Mouse (Mus musculus): ENCODE measurements around the gene Egfem1.

Egfem1 gene

GRCm38 (mm10) chr3:29081952-29082295, at the start of gene Egfem1:
Gene Egfem1, plus strand, starts transcription at chr3:29082023.
- DNase-seq: no peak

GRCm38 (mm10) chr3:29033107-29033506, 48.7 kb upstream of the Egfem1 start:
- DNase-seq: no peak

- DNase-seq: no peak
Measured at GRCm38 (mm10) chr3:29036146-29036545, 45.7 kb upstream of the Egfem1 start.

- DNase-seq: no peak
Measured at GRCm38 (mm10) chr3:29036620-29037019, 45.2 kb upstream of the Egfem1 start.

GRCm38 (mm10) chr3:29040064-29040463, 41.8 kb upstream of the Egfem1 start:
- no peak for DNase-seq

- no peak for DNase-seq
Measured at GRCm38 (mm10) chr3:29046281-29046680, 35.5 kb upstream of the Egfem1 start.

GRCm38 (mm10) chr3:29047273-29047932, 34.4 kb upstream of the Egfem1 start:
- no peak for DNase-seq

GRCm38 (mm10) chr3:29063156-29063555, 18.7 kb upstream of the Egfem1 start:
- no peak for DNase-seq

GRCm38 (mm10) chr3:29068428-29069098, 13.3 kb upstream of the Egfem1 start:
- no peak for DNase-seq

GRCm38 (mm10) chr3:29071315-29071714, 10.5 kb upstream of the Egfem1 start:
- DNase-seq: no peak

- DNase-seq: no peak
Measured at GRCm38 (mm10) chr3:29081517-29081916, 306 bp upstream of the Egfem1 start.

- no peak for DNase-seq
Measured at GRCm38 (mm10) chr3:29082296-29082995, 623 bp downstream of the Egfem1 start.

GRCm38 (mm10) chr3:29082996-29083350, 1.1 kb downstream of the Egfem1 start:
- no peak for DNase-seq

GRCm38 (mm10) chr3:29098467-29098866, 16.6 kb downstream of the Egfem1 start:
- no peak for DNase-seq

- DNase-seq: no peak
Measured at GRCm38 (mm10) chr3:29106016-29106723, 24.3 kb downstream of the Egfem1 start.

GRCm38 (mm10) chr3:29107134-29107533, 25.3 kb downstream of the Egfem1 start:
- no peak for DNase-seq

GRCm38 (mm10) chr3:29110321-29110720, 28.5 kb downstream of the Egfem1 start:
- no peak for DNase-seq

- DNase-seq: no peak
Measured at GRCm38 (mm10) chr3:29114517-29114916, 32.7 kb downstream of the Egfem1 start.

- DNase-seq: no peak
Measured at GRCm38 (mm10) chr3:29117379-29117778, 35.6 kb downstream of the Egfem1 start.

GRCm38 (mm10) chr3:29122556-29122955, 40.7 kb downstream of the Egfem1 start:
- no peak for DNase-seq

GRCm38 (mm10) chr3:29132054-29132931, 50.5 kb downstream of the Egfem1 start:
- DNase-seq: no peak

- no peak for DNase-seq
Measured at GRCm38 (mm10) chr3:29134509-29134908, 52.7 kb downstream of the Egfem1 start.

Measured in B cell, adult 2 months (primary cell).